Mouse (Mus musculus): ENCODE results near the gene Aldh1a3. TPM values are rescaled to one million over a fixed set of nuclear protein-coding genes. Genes with fewer than 3 reads are reported as not detected.

Aldh1a3 gene
- total and polyA plus RNA-seq, 3 experiments, result 0.35 to 4.6 (median 1.0) TPM

GRCm38 (mm10) chr7:66427053-66427436 lies 272 bp downstream of the Aldh1a3 start:
- Histone ChIP-seq H3K9ac (ENCODE audit: insufficient read depth, low read depth) (no peak overlapping the region), H3K27me3 (replicated peaks) (peaks cover 69% of the 10 kb centered on the region), H3K27ac (ENCODE audit: insufficient read depth, low read depth) (no peak overlapping the region), H3K36me3 (replicated peaks in 1 of 2; ENCODE audit: control insufficient read depth in 1 of 2, insufficient read depth in 1 of 2, low read length in 1 of 2) (no peaks in the 10 kb centered on the region), H3K4me3 (replicated peaks in 1 of 3; ENCODE audit: low read depth in 2 of 3, low read length in 2 of 3, poor library complexity in 1 of 3) (peak overlapping the region in 1 of 3 experiments; percentile 21), H3K9me3 (replicated peaks; ENCODE audit: low read length) (no peaks in the 10 kb centered on the region), H3K4me2 (ENCODE audit: insufficient read depth, low read depth, poor library complexity, severe bottlenecking) (peak overlapping the region; percentile 83), H3K79me2 (replicated peaks; ENCODE audit: control insufficient read depth, extremely low read depth, insufficient read depth, poor library complexity, severe bottlenecking) (no peaks in the 10 kb centered on the region), H3K4me1 (ENCODE audit: control insufficient read depth in 1 of 2, insufficient read depth in 2 of 2) (no peaks in the 10 kb centered on the region)
- no peak for DNase-seq (ENCODE audit: extremely low read depth)
- TF ChIP-seq BHLHE40 (IDR thresholded peaks at IDR 0.05; ENCODE audit: low read depth, low read length) (no peak), RCOR1 (conservative IDR thresholded peaks at IDR 0.05; ENCODE audit: low read depth, low read length) (no peak), ZNF384 (IDR thresholded peaks at IDR 0.05; ENCODE audit: low read depth, low read length) (no peak), RAD21 (IDR thresholded peaks at IDR 0.05; ENCODE audit: low read depth, low read length) (no peak), USF1 (IDR thresholded peaks at IDR 0.05; ENCODE audit: low read depth, low read length) (no peak), POLR2A (IDR thresholded peaks at IDR 0.05; ENCODE audit: low read depth, low read length) (no peak), USF2 (conservative IDR thresholded peaks at IDR 0.05; ENCODE audit: low read depth, low read length) (no peak), UBTF (IDR thresholded peaks at IDR 0.05; ENCODE audit: low read depth, low read length) (no peak), MAZ (IDR thresholded peaks at IDR 0.05; ENCODE audit: low read depth, low read length) (no peak), NRF1 (IDR thresholded peaks at IDR 0.05; ENCODE audit: low read depth, low read length) (no peak), SMC3 (IDR thresholded peaks at IDR 0.05; ENCODE audit: low read depth, low read length) (no peak), MAX (IDR thresholded peaks at IDR 0.05; ENCODE audit: low read length) (no peak), GABPA (IDR thresholded peaks at IDR 0.05; ENCODE audit: insufficient replicate concordance, low read depth, low read length) (no peak), ZKSCAN1 (IDR thresholded peaks at IDR 0.05; ENCODE audit: borderline replicate concordance, low read depth, low read length) (no peak), ZMIZ1 (IDR thresholded peaks at IDR 0.05; ENCODE audit: low read depth, low read length) (no peak), HCFC1 (IDR thresholded peaks at IDR 0.05; ENCODE audit: low read depth, low read length) (no peak)
- dilution Hi-C loops (cut with MboI; ENCODE audit: extremely low pct_ligation_motif_present, extremely low pct_unique_long_range_greater_than_20kb, low sequenced_read_pairs) (no loop called here), in situ Hi-C loops (cut with MboI; ENCODE audit: low pct_ligation_motif_present, low pct_unique_long_range_greater_than_20kb, low sequenced_read_pairs) (loop anchor here (25.0 kb wide), 1 partner anchor 1210 kb away; the partner anchor contains the start of genes Lrrc28 and Ttc23)

GRCm38 (mm10) chr7:66421903-66422302 lies 5.4 kb downstream of the Aldh1a3 start:
- TF ChIP-seq TCF12 (IDR thresholded peaks at IDR 0.05; ENCODE audit: low read depth, low read length) (no peak), RAD21 (IDR thresholded peaks at IDR 0.05; ENCODE audit: low read depth, low read length) (no peak), MEF2A (IDR thresholded peaks at IDR 0.05; ENCODE audit: borderline replicate concordance, low read depth, low read length) (no peak), CHD1 (IDR thresholded peaks at IDR 0.05; ENCODE audit: low read depth, low read length) (no peak), ELF1 (IDR thresholded peaks at IDR 0.05; ENCODE audit: low read depth, low read length) (no peak), MAX (IDR thresholded peaks at IDR 0.05; ENCODE audit: low read length) (no peak), SMC3 (IDR thresholded peaks at IDR 0.05; ENCODE audit: low read depth, low read length) (no peak), ZNF384 (IDR thresholded peaks at IDR 0.05; ENCODE audit: low read depth, low read length) (no peak), IRF4 (IDR thresholded peaks at IDR 0.05; ENCODE audit: low read depth, low read length) (no peak), CTCF (conservative IDR thresholded peaks at IDR 0.05 in 1 of 2, IDR thresholded peaks at IDR 0.05 in 1 of 2; ENCODE audit: low read depth in 2 of 2, low read length in 2 of 2) (no peak), KAT2A (IDR thresholded peaks at IDR 0.05; ENCODE audit: insufficient replicate concordance, low read length) (no peak)
- Histone ChIP-seq H3K4me2 (ENCODE audit: insufficient read depth, low read depth, poor library complexity, severe bottlenecking) (no peak overlapping the region), H3K4me1 (ENCODE audit: control insufficient read depth in 1 of 2, insufficient read depth in 2 of 2) (no peaks in the 10 kb centered on the region), H3K27ac (ENCODE audit: insufficient read depth, low read depth) (no peak overlapping the region), H3K36me3 (replicated peaks in 1 of 2; ENCODE audit: control insufficient read depth in 1 of 2, insufficient read depth in 1 of 2, low read length in 1 of 2) (no peaks in the 10 kb centered on the region), H3K9me3 (replicated peaks; ENCODE audit: low read length) (no peaks in the 10 kb centered on the region), H3K27me3 (replicated peaks) (peaks cover 75% of the 10 kb centered on the region), H3K9ac (ENCODE audit: insufficient read depth, low read depth) (no peak overlapping the region), H3K4me3 (replicated peaks in 1 of 3; ENCODE audit: low read depth in 2 of 3, low read length in 2 of 3, poor library complexity in 1 of 3) (no peak overlapping the region), H3K79me2 (replicated peaks; ENCODE audit: control insufficient read depth, extremely low read depth, insufficient read depth, poor library complexity, severe bottlenecking) (no peaks in the 10 kb centered on the region)
- DNase-seq (ENCODE audit: extremely low read depth), result no peak
- in situ Hi-C loops (cut with MboI; ENCODE audit: low pct_ligation_motif_present, low pct_unique_long_range_greater_than_20kb, low sequenced_read_pairs) (no loop called here), dilution Hi-C loops (cut with MboI; ENCODE audit: extremely low pct_ligation_motif_present, extremely low pct_unique_long_range_greater_than_20kb, low sequenced_read_pairs) (no loop called here)
